Mouse (Mus musculus) neural tube, embryonic 13.5 days (tissue): ENCODE measurements at regions not wholly inside any gene's neighbourhood (a gene's known extent, or its start where the extent isn't known, plus 50 kb on each side); places are given as distances from the start of the nearest gene placed in this dataset. TPM values are rescaled to one million over a fixed set of nuclear protein-coding genes. Genes with fewer than 3 reads are reported as not detected.
"Not testable (repeated sequence)": the region's sequence is repeated elsewhere in the genome, so short reads cannot be mapped to it uniquely, and the experiment has no call there.

Source experiments
- ATAC-seq: fragments of 200-750 bp; cut with Nextera tagmentation; 2 replicates; pipeline ENCODE4 v1.8.0; 2017; ENCODE audit warnings: low read depth, mild to moderate bottlenecking, moderate TSS enrichment, moderate library complexity
- H3K27ac ChIP-seq: fragments of 300-500 bp; sonication (generic); replicated peaks from 2 replicates; pipeline ENCODE4 v1.5.1; 2015; ENCODE audit warnings: moderate library complexity, mild to moderate bottlenecking, inconsistent platforms
- H3K27me3 ChIP-seq: fragments of 300-500 bp; sonication (generic); 2 replicates; pipeline ENCODE4 v1.6.1; 2015; ENCODE audit warnings: mild to moderate bottlenecking, inconsistent platforms
- H3K36me3 ChIP-seq: fragments of 300-500 bp; sonication (generic); 2 replicates; pipeline ENCODE4 v1.6.1; 2015; ENCODE audit warnings: mild to moderate bottlenecking, inconsistent platforms
- H3K4me1 ChIP-seq: fragments of 300-500 bp; sonication (generic); replicated peaks from 2 replicates; pipeline ENCODE4 v1.6.1; 2015; ENCODE audit warnings: inconsistent platforms
- H3K4me2 ChIP-seq: fragments of 300-500 bp; sonication (generic); 2 replicates; pipeline ENCODE4 v1.6.1; 2015; ENCODE audit warnings: inconsistent platforms, mild to moderate bottlenecking, moderate library complexity
- H3K4me3 ChIP-seq: fragments of 300-500 bp; sonication (generic); 2 replicates; pipeline ENCODE4 v1.5.1; 2015; ENCODE audit warnings: mild to moderate bottlenecking, inconsistent platforms
- H3K9ac ChIP-seq: fragments of 300-500 bp; sonication (generic); 2 replicates; pipeline ENCODE4 v1.6.1; 2015; ENCODE audit warnings: moderate library complexity, mild to moderate bottlenecking, inconsistent platforms
- H3K9me3 ChIP-seq: fragments of 300-500 bp; sonication (generic); 2 replicates; pipeline ENCODE4 v1.6.1; 2016; ENCODE audit warnings: inconsistent platforms
- WGBS: fragments of 180-500 bp; shearing (Covaris S2); methylation state at CpG from one replicate; pipeline ENCODE4 v1.1.7; 2015; 5-methylcytosine and 5-hydroxymethylcytosine counted together
- microRNA-seq: library from miRNA; unstranded; fragments of <30 nt; microRNA quantifications from one replicate; pipeline ENCODE4, GENCODE M21; 2016

DNA sequence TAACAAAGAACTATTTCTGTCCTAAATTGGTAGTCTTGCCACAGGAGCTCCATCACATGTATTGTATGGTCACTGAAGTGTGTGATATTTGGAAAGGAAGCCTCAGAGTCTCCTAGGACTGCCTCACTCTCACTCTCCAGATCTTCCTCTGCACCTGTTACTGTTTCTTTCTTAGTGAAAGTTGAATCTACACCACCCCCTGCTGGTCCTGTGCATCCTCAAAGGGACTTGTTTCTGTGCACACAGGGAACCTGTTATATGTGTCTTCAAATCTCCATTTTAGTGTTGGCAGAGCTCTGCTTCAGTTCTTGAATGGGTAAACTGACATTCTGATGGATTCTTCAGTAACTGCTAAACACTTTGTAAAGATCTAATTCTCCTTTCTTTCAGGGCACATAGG lies 276.3 kb upstream of the Zfp386 start:
- ATAC-seq, result not testable (repeated sequence)

DNA sequence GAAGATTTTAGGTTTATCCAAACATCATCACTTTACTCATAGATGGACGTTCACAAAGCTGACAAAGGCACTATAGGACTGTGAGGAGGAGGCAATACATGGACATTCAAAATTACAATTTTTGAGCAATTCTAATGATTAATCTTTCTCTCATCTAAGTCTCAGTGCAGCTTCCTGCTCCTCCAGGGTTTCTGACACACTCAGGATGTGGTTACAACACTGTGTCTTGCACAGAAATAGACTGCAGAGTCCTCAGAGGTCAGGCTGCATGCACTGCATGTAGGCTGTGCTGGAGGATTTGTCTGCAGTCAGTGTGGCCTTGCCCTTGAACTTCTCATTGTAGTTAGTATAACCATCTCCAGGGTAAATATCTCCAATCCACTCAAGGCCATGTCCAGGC lies 257.2 kb upstream of the Zfp386 start:
- H3K9me3 ChIP-seq, result 0 out of 2 replicates have a peak, but pooled peaks cover 14% of the 10 kb centered on the region
- 76% methylated on average over 1 of the region's 1 CpGs for WGBS
- H3K27me3 ChIP-seq, H3K4me3 ChIP-seq, ATAC-seq, H3K4me1 ChIP-seq, H3K9ac ChIP-seq, H3K4me2 ChIP-seq, H3K36me3 ChIP-seq, H3K27ac ChIP-seq: not testable (repeated sequence)

More for the DNA sequence above, 276.3 kb upstream of the Zfp386 start:
- H3K4me3 ChIP-seq, H3K27ac ChIP-seq, H3K27me3 ChIP-seq, H3K36me3 ChIP-seq, H3K4me1 ChIP-seq, H3K4me2 ChIP-seq, H3K9ac ChIP-seq, H3K9me3 ChIP-seq: not testable (repeated sequence)

DNA sequence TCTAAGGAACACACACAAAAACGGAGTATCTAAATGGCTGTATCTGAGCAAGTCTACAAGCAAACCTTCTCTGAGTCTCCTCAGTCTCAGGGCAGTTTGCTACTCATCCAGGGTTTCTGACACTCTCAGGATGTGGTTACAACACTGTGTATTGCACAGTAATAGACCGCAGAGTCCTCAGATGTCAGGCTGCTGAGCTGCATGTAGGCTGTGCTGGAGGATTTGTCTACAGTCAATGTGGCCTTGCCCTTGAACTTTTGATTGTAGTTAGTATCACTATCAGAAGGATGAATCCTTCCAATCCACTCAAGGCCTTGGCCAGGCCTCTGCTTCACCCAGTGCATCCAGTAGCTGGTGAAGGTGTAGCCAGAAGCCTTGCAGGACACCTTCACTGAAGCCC lies 245.0 kb upstream of the Zfp386 start:
- not testable (repeated sequence) for H3K9ac ChIP-seq, H3K4me2 ChIP-seq, H3K27me3 ChIP-seq, ATAC-seq, H3K4me1 ChIP-seq, H3K27ac ChIP-seq, H3K4me3 ChIP-seq, H3K36me3 ChIP-seq
- 70% methylated on average over 2 of the region's 2 CpGs for WGBS
- peaks cover 15% of the 10 kb centered on the region; the same call in 1 of the 2 replicates for H3K9me3 ChIP-seq

DNA sequence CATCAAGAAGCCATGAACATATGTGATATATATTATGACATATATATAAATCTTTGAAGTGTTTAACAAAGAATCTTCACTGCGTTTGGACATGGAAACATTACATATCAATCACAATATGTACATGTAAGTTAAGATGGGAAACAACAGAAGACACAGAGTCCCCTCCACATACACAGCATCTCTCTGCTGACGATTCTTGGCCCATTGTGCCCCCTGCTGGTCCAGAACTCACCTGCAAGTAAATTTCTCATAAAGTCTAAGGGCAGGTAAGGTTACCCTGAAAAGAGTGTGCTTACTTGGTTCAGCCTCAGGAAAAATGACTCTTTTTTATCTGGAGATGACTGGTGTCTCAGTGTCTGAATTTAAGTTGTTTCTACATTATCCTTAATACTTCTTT lies 243.8 kb upstream of the Zfp386 start:
- not testable (repeated sequence) for H3K4me1 ChIP-seq, H3K36me3 ChIP-seq, H3K4me3 ChIP-seq, ATAC-seq, H3K4me2 ChIP-seq, H3K27ac ChIP-seq, H3K27me3 ChIP-seq, H3K9ac ChIP-seq
- peaks cover 19% of the 10 kb centered on the region; the same call in 1 of the 2 replicates for H3K9me3 ChIP-seq
- 46% methylated on average over 2 of the region's 2 CpGs for WGBS

DNA sequence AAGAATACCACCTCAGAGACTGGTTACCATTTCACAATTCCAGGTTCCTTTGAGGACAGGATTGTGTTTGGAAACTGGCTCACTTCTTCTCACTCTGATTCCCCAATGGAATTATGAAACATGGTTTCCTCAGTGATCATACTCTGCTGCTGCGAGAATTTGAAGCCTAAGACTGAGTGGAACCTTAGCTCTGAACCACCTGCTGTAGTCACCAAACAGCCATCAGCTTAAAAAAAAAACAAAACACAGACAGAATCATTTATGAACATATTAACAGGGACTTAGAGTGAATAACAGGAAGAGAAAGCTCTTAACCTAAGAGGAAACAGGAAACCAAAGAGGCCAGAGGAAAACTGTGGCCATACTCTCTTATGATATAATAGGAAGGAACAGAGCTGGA lies 239.5 kb upstream of the Zfp386 start:
- H3K9me3 ChIP-seq, result peaks cover 22% of the 10 kb centered on the region; the same call in 1 of the 2 replicates
- no peak overlapping the region for H3K9ac ChIP-seq
- no peaks in the 10 kb centered on the region for H3K4me1 ChIP-seq
- no peak for ATAC-seq
- H3K4me2 ChIP-seq, result no peak overlapping the region
- H3K4me3 ChIP-seq, result no peak overlapping the region
- no peaks in the 10 kb centered on the region for H3K36me3 ChIP-seq
- no peak overlapping the region for H3K27ac ChIP-seq
- 48% methylated on average over 1 of the region's 1 CpGs for WGBS
- H3K27me3 ChIP-seq, result no peaks in the 10 kb centered on the region

Small RNA genes lying in the stretch of these regions (microRNA-seq; reads per million reads assigned to microRNA genes)
- not detected for gene Gm27722
- not detected for gene Mir6388
